Mouse (Mus musculus) embryo, embryonic 10 days (tissue): Measurements from ENCODE around the gene Lpp.

ENCODE experiments used
- DNase-seq: peaks from one replicate; pipeline ENCODE4 v3.0.0-alpha.2; 2015; ENCODE audit warnings: low spot score

Lpp gene

DNA sequence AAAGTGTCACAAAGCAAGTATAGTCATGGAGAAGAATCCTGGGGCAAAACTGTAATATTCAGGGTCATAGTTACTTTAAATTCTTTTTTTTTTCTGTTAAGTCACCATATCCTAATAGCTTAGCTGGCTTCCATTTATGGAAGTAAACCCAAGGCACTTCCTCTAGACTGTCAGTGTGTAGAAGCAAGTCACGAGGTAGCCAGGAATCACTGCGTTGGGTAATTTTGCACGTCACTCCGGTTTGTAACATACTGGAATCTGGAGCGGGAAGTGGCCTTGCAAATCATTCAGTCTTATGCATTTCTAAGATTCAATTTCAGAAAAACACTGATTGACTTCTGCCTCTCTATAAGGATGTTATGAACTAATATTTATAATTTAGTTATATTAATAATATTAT, 232.3 kb downstream of the Lpp start:
- DNase-seq: no peak

DNA sequence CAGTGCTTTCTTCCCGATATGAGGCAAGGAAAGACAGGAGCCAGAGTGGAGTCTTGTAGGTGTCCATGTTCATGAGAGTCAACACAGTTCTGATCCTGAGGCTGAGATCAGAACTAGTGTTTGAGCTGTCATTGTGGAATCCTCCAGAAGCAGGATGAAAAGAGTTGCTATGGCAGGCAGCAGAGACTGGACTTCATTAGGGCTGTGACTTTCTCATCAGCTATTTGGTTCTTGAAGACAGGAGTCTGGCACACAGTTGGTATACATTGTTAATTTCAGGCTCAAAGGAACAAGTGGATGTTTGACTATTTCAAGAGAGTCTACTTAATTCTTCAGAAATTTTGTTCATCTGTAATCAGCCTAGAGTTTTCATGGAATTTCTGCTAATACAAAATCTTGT, 235.5 kb downstream of the Lpp start:
- DNase-seq: no peak

DNA sequence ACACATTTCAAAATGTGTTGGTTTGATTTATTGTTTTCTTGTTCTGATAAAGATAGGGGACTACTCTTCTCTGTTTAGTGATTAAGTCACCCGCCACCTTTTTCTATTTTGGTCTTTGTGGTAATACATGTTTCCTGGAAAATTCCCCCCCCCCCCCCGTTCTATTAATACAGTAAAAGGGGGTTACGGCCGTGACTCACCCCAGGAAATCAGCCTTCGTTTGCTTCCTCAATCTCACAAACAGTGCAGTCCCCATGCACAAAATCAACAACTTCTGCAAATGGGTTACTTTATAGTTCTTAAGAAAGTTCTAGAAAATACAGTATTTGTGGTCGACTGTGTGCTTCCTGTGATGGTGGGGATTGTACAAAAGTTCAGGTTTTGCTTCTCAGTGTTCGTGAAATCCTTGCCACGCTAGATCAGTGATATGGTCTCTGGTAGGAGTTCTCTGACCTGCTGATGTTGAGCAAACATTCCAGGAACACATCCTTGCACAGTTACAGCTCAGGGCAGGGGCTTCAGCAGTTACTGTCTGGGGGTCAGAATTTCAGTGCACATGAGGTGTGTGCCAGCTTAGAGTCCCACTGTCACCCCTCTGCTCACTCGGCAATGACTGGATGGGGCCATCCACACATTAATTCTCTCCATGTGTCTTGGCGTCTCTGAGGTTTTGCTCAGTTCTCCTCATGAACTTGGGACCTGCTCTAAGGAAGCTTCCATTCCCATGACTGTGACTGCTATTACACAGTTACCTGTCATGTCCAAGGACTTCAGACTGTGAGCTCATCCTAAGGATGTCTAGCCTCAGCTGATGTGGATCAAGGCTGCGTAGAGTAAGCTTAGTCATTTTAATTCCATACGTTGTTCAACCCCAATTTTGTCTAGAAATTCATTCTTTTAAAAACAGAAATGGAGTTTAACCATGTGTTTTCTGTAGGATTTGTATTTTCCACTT, 236.2 kb downstream of the Lpp start:
- DNase-seq: no peak

DNA sequence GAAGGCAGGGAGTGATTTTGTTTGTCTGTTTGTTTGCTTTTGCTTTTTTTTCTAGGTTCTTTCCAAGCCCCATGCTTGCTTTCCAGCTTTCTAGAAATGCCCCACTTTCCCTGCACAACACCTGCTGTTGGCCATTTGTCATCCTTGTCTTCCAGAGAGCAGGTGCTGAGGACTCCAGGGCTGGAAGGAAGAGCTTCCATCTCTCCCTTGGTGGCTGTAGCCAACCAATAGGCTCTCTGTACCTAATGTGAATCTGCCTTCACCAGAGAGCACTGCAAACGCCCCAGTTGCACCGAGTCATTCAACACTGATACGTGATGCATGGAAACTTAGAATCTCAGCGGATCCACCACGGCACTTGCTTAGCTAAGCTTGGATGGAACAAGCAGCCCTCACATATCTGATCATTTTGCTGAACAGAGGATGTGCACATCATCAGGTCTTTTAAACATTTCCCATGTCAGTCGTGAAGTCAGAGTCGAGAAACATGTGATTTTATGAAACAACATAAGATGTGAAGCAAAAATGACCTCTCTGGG, 242.1 kb downstream of the Lpp start:
- DNase-seq: no peak

DNA sequence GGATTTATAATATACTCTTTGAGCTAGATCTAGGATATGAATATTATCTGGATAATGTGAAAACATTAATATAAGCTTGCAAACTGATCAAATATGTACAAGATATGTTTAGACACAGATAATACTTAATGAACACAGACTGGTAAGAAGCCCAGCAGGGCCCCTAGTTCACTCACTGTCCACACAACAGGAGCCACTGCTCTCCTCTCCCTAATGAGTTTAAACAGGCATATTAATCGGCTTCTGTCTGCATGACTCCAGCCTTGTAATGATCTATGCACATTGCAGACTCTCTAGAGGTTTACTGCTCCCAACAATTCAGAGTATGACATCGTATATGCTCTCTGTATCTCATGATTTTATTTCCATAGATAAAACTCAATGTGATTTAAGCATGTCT, 243.6 kb downstream of the Lpp start:
- DNase-seq: no peak

DNA sequence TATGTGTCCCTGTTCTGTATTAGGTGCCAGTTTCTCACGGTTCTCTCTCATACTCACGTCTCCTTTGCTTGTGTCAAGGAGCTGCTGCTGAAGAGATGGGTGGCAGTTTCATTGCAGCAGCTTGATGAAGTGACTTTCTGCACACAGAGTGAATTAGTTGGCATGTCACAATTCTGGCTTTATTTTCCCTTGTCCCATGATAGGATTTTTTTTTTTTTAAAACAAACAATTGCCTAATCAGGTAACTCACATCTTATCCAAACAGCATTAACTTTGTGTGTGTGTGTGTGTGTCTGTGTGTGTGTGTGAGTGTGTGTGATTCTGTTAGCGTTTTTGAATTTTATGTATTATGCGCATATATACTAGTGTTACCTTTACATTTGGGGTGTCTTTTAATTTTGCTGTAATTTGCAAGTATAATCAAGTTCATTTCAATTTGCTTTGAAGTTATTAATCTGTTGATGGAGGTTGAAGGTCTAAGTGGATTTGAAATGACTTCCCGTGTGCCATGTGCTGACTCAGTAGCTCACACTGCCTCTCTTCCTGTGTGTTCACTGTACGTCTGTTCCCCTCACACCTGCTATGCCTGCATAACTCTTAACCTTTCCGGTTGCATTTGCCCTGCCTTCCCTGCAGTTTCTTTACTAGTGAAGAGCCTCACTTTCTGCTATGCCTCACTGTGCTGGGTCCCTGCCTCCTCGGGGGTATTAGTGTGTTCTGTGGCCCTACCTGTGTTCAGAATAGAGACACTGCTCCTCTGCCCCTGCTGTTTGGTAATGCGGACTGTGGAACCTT, 247.9 kb downstream of the Lpp start:
- DNase-seq: no peak

DNA sequence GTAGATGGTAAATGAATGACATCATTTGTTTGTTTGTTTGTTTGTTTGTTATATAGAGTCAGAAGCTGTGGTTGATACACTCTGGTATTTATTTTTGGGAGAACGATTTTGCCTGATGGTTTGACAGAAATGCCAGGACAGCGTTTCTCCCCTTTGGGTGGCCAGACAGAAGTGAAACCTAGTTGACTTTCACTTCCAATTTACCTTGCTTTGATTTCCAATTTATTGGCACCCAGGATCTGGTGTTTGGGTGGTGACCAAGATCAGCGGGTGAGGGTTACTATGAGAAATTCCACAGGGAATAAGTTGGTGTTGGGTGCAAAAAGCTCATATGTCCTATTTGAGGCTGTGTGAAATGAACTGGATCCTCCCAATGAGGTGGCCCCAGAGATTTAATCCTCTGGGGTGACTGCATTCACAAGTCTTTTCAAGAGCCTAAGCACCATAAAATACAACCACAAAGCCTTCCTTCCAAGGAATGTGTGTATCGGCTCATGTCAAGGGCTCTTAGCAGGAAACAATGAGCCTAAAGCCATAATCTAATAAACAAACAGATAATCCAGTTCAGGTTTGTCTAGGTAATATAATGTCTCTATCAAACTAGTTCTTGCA, 249.8 kb downstream of the Lpp start:
- DNase-seq: no peak

DNA sequence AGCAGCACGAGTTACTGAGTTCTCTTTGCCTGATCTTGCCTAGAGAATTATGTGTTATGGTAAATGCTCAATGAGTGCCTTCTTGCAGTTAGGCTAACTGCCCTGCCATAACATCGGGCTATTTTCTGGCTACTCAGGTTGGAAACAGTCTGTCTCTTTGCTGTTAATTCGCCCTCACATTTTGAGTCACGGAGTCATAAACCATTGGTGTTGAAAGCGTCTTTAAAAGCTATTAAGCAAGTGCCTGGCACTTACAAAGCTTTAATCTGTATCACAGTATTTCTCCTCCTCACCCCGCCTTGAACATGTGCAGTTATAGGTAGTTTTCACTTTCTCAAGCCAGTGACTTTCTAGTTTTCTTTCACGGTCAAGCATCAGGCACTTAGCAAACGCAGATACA, 250.8 kb downstream of the Lpp start:
- DNase-seq: no peak

DNA sequence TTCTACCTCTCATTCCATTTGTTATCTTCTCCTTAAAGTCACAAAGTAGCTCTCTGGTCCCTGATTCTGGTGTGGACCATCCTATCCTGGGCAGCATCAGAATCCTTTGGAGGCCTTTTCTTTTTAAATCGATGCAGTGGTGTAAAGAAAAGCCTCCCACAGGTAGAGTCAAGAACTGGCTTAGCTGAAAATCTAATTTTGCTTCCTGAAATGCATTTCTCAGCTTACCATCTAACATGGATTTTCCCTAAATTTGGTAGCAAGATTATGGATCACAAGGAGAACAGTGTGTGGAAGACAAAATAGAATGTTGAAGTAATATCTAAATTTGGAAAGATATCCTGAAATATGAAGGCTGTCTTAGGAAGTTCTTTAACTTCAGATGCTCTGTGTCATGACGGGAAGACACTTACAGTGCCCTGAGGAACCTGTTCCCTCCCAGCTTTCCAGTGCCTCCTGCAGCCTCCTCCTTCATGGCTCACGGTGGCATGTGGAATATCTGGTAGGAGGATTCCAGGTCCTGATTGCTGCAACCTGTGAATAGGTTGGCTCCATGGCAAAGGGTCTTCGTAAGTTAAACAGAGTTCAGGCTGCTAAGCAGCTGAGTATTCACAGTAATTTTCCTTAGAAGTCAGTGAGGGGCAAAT, 251.6 kb downstream of the Lpp start:
- no peak for DNase-seq

DNA sequence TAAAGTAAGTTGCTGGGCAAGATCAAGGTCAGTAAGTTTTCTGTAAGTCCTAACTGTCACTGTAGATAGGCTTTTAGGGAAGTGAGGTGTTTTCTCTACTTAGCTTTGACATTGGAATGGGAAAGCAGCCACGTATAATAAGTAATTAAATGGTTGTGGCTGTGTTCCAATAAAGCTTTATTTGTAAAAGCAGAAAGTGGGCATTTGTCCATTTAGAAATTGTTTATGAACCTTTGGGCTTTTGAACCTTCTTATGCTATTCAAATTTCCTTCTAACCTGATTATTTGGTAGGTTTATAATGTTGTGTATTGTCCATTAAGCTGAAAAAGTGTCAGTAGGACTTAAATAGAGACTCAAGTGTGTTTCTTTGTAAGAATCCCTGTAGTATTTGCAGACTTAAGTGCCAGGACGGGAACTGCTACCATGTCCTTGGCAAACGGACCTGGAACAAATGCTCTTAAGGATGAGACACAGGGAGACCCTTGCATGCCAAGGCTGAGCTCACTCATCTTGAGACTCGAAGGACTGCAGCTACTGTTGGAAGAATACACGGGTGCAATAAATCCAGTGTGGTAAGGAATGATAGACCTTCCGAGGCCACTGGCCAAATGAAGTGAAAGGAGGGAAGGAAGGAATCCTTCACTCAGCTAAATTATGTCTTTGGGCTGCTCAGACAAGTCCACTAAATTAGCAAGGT, 252.7 kb downstream of the Lpp start:
- no peak for DNase-seq

DNA sequence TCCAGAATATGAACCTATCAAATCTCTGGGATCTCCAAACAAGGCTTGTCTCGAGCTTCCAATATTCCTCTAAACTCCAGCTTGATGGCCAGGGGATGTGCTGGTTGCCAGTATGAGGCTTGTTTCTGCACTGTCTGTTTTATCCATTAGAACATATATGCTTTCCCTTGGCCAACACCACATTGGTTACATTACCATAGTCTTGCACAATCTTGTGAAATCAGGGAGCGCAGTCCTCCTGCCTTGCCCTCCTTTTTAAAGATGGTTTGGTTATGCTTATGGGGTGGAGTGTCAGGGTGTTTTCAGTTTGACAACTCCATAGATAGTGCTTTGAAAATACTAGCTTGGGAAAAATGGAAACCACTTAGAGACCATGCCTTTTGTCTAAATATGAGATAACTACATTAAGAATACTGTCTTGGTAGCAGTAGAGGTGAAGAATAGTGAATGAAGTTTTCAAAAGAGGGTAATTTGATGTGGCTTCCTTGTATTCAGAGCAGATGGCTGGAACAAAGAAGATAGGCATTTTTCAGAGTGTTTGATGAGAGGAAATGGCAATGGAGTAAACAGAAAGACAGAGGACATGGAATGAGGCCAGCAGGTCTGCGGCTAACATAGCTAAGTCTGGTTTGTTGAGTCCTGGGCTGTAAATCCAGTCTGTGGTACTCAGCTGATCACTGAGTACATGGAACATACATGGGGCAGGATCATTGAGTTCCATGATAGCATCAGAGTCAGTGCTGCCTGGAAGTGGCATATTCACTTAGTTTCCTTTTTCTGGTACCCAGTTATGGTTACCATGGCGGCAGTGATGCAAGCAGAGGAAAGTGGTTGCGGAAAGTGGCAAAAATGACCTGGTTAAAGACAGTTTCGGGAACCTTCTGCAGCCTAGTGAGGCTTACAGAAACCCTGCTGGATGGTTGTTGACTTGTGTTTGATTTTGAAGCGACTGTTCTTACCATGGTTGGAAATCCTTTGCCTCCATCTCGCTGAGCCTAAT, 258.6 kb downstream of the Lpp start:
- no peak for DNase-seq

DNA sequence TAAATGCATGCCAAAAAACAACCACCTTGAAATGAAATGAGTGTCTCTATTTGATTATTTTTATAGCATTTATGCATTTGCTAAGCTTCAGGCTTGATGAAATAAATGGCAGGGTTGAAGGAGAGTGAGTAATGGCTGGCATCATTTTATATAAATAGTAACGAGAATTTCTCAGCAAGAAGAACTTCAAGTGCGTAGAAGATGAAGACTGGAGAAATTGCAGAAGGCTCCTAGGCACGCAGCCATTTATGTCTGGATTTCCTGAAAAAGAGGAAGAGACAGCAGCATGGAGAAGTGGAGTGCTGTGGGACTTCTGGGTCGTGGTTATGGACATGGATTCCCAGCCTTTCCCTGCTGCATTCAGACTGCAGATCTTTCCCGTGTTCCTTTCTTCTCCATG, 259.7 kb downstream of the Lpp start:
- no peak for DNase-seq

DNA sequence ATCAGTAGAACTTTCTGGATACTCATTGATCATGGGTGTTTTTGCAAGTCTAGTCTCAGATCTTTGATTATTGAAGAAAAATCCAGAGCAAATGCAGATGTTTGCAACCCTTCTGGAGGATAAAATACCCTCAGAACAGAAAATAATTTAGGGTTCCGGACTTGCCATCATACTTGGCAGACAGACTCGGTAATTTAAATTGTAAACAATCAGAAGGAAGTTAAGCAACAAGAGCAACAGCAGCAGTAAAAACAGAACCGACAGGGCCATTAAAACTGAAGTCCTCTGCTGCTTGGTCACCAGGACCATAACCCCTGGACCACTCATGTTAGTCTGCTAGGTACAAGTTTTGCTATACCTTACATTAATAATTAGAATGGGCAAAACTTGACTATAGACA, 261.8 kb downstream of the Lpp start:
- no peak for DNase-seq

DNA sequence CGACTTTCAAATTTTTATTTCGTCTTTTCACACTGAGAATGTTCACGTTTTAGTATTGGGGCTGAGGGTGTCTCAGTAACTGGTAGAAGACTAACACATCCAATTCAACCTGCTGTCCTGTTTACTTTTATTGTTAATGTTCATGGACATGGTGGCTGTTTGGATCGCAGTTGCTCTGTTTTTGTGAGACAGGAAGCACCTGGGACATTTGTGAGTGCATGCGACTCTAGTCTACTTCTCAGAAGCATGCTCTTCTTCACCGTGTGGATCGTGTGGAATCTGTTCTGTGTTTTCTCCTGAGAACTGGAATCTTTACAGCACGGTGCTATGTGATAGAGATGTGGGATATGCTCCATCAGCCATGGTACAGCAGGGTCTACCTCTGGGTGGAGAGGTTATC, 262.7 kb downstream of the Lpp start:
- DNase-seq: no peak

DNA sequence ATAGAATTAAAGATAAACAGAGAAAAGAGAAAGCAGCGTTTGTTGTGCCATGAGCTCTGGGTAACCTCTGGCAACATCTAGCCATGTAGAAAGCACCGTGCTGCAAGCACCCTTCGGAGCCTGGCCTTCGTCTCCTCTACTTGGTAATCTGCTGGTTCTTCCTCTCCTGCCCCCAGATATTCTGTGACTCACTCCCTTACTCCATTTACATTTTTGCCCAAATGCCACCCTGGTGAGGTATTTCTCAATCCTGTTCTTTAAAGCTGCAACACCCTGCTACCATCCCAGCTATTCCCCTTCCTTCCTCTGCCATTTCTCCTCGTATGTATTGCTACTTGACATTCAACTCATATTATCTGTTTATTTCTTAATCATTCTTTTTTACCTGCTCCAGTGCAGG, 263.4 kb downstream of the Lpp start:
- no peak for DNase-seq

DNA sequence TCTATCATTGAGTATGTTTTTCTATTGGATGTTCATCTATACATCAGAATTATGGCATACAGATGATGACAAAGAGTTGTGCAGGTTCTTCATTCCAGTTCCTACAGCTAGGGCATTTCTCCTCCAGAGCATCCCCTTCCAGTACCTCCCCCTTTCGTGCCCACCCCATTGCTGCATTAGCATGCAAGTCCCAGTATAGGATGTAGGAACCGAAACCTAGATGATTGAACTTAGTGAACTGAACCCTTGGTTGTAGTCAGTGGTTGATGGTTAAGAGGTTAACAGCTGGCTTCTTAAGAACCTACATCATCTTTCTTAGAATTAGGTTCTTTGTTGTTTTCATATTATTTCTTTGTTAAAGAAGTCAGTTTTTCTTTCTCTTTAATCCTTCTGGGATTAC, 265.7 kb downstream of the Lpp start:
- no peak for DNase-seq

DNA sequence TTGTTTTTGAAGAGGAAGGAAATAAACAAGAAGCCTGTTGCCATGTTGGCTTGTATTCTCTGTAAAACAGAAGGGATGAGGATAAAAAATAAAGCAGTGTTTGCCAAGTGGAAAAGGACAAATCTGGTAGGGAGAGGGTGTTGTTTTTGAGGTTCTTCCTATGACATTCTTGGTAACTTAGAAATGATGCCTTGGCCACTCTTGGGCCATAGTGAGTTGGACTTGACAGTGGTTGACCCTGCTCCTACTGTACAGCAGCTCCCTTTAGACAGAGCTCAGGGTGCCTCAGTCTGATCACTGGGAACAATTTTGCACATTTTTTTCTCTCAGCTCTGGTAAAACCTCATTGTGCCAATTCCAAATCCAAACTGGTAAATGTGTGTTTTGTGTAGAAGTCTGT, 270.8 kb downstream of the Lpp start:
- DNase-seq: no peak

DNA sequence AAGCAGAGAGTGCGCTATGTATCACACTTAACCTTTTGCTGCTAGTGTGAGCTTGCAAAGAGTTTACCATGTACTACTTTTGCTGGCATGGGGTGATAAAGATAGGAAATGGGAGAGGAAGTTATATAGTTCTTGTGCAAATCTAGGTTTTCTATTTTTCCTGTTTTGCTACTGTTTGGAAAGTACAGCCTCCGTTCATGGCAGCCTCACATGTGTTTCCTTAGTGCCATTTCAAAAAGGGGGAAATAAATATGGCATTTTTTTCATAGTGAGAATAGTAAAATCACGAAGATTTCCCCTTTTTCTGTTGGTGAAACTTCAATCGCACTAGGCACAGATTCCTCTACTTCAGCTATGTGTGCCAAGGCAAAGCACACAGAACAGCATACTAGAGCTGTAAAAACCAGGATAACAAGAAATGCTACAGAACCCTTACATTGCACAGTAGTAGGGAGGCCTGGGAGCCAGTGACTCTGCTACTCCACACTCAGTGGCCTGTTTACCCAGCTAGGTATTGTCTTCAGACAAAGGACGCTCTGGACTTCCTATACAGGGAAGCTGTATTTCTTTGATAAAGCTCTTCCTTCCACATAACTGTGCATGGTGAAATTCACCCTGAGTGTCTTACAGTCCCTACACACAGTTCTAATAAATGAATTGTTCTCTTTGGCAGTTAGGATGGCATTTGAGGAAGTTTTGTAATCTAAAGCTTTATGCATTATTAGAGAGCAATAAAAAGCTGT, 276.6 kb downstream of the Lpp start:
- DNase-seq: no peak

DNA sequence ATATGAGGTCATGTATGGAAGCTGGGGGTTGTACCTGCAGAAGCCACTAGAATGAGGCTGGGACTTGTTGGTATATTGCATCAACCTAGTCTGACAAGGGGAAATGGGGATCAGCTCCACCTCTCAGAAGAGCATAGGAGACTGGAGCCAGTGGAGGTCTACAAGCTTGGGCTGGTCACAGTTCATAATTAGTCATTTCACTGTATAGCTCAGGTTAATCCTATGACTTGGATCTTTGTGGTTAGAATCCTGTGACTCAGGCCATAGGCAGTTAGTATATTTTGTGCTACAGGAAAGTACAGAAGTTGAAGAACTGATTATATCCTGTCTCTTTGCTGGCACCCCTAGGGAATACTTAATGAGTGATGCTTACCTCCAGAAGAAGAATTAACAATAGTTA, 285.6 kb downstream of the Lpp start:
- no peak for DNase-seq

DNA sequence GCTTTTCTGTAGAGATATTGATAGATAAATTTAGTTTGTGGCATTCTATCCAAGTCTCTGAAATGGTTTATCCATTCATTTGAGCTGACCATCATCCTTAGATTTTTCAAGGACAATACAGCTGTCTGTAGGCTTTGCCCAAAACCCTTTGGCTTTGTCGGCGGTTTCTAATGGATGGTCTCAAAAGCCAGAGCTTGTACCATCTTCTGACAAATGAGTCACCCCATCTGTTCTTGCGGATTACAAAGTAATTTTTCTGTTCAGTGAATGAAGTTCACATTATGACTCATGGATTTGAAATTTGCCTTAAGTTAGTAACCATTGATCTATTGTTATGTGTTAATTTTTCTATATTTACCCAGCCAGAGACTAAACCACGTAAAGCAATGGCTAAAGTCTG, 301.8 kb downstream of the Lpp start:
- no peak for DNase-seq
